Mouse (Mus musculus) liver, adult 2 months (tissue): ENCODE results near the gene Rnf157. TPM values are rescaled to one million over a fixed set of nuclear protein-coding genes. Genes with fewer than 3 reads are reported as not detected.

ENCODE experiments used
- DNase-seq: peaks from one replicate; pipeline ENCODE4 v3.0.0-alpha.2; 2011; ENCODE audit warnings: low read depth, low spot score; ENCODE audit errors: extremely low read depth
- H3K27ac ChIP-seq: fragments of 200-500 bp; replicated peaks from 2 replicates; pipeline ENCODE4 v1.5.1; 2012; ENCODE audit warnings: low read depth, mild to moderate bottlenecking, control low read depth, inconsistent platforms, low read length; ENCODE audit not compliant: insufficient read depth
- H3K27me3 ChIP-seq: fragments of 200-500 bp; 2 replicates; pipeline ENCODE4 v1.6.1; 2012; ENCODE audit warnings: mild to moderate bottlenecking, moderate library complexity, low read length, inconsistent platforms; ENCODE audit not compliant: control insufficient read depth, insufficient read depth
- H3K36me3 ChIP-seq: fragments of 200-500 bp; 2 replicates; pipeline ENCODE4 v1.6.1; 2012; ENCODE audit warnings: low read length, inconsistent platforms; ENCODE audit not compliant: control insufficient read depth, insufficient read depth
- H3K4me1 ChIP-seq: fragments of 200-500 bp; 2 replicates; pipeline ENCODE4 v1.6.1; 2011; ENCODE audit warnings: low read length; ENCODE audit not compliant: control insufficient read depth, insufficient read depth
- H3K4me3 ChIP-seq: fragments of 200-500 bp; 2 replicates; pipeline ENCODE4 v1.5.1; 2011; ENCODE audit warnings: low read depth, mild to moderate bottlenecking, control low read depth, low read length, moderate library complexity; ENCODE audit not compliant: insufficient read depth
- H3K79me2 ChIP-seq: fragments of 200-500 bp; 2 replicates; pipeline ENCODE4 v1.6.1; 2012; ENCODE audit warnings: inconsistent platforms, mild to moderate bottlenecking, low read length, moderate library complexity; ENCODE audit not compliant: control insufficient read depth, insufficient read depth
- H3K9ac ChIP-seq: fragments of 200-500 bp; 2 replicates; pipeline ENCODE4 v1.6.1; 2012; ENCODE audit warnings: low read depth, mild to moderate bottlenecking, control low read depth, inconsistent platforms, low read length
- CTCF ChIP-seq: fragments of 200-500 bp; IDR thresholded peaks from 2 replicates; pipeline ENCODE4 v1.5.1; 2011; ENCODE audit warnings: low read depth, low read length, control low read depth
- POLR2A ChIP-seq: fragments of 200-500 bp; IDR thresholded peaks from 2 replicates; pipeline ENCODE4 v1.6.1; 2011; ENCODE audit warnings: low read length, control low read depth; ENCODE audit not compliant: insufficient read depth; ENCODE audit errors: extremely low read depth
- WGBS: fragments of 180-500 bp; shearing (Covaris S2); methylation state at CpG from one replicate; pipeline ENCODE4 v1.1.7; 2018; 5-methylcytosine and 5-hydroxymethylcytosine counted together
- polyA plus RNA-seq: library from polyadenylated mRNA; depleted of rRNA; stranded (reverse); fragments of >200 nt; gene quantifications from 2 replicates; pipeline ENCODE4 v1.2.3, GENCODE M21; 2012
- total RNA-seq: library from RNA; depleted of rRNA; stranded (reverse); fragments of >200 nt; gene quantifications from 2 replicates; pipeline ENCODE4 v1.2.3, GENCODE M21; 2014

The Rnf157 gene
- total and polyA plus RNA-seq, 2 experiments: 0.87 to 1.0 TPM

- Histone ChIP-seq H3K9ac (no peak overlapping the region), H3K27me3 (no peaks in the 10 kb centered on the region), H3K4me1 (no peaks in the 10 kb centered on the region), H3K36me3 (no peaks in the 10 kb centered on the region), H3K79me2 (no peaks in the 10 kb centered on the region), H3K27ac (peak overlapping the region; percentile 33), H3K4me3 (no peak overlapping the region)
- TF ChIP-seq POLR2A: no peak
- no peak for TF ChIP-seq CTCF
- WGBS: 43% methylated on average over 8 of the region's 8 CpGs
- no peak for DNase-seq
Observed at GRCm38 (mm10) chr11:116353535-116353934, 59.3 kb downstream of the Rnf157 start.

DNA sequence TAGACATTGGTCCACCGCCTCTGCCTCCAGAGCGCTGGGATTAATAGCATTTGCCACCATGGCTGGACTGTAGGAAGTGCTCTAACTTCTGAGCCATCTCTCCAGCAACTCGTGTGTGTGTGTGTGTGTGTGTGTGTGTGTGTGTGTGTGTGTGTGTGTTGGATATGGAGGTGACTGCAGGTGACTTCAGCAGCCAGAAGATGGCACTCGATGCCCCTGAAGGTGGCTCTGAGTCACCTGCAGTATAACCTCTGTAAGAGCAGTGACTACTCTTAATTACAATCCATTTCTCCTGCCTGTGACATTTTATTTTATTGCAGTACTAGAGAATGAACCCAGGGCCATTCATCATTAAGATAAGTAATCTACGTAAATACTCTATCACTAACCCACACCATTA lies 61.5 kb downstream of the Rnf157 start:
- Histone ChIP-seq H3K4me3 (no peak overlapping the region), H3K79me2 (no peaks in the 10 kb centered on the region), H3K27ac (no peak overlapping the region), H3K9ac (no peak overlapping the region), H3K27me3 (no peaks in the 10 kb centered on the region), H3K36me3 (no peaks in the 10 kb centered on the region), H3K4me1 (no peaks in the 10 kb centered on the region)
- TF ChIP-seq POLR2A: no peak
- TF ChIP-seq CTCF: no peak
- no peak for DNase-seq
- 88% methylated on average over 5 of the region's 5 CpGs for WGBS

- no peaks in the 10 kb centered on the region for H3K4me1 ChIP-seq
- no peaks in the 10 kb centered on the region for H3K36me3 ChIP-seq
- no peaks in the 10 kb centered on the region for H3K79me2 ChIP-seq
- H3K4me3 ChIP-seq: no peak overlapping the region
- WGBS: 88% methylated on average over 5 of the region's 5 CpGs
- H3K27ac ChIP-seq: no peak overlapping the region
- H3K9ac ChIP-seq: no peak overlapping the region
- H3K27me3 ChIP-seq: no peaks in the 10 kb centered on the region
- TF ChIP-seq POLR2A (no peak), CTCF (no peak)
- DNase-seq: no peak
Observed at GRCm38 (mm10) chr11:116347955-116348354, 64.9 kb downstream of the Rnf157 start.

DNA sequence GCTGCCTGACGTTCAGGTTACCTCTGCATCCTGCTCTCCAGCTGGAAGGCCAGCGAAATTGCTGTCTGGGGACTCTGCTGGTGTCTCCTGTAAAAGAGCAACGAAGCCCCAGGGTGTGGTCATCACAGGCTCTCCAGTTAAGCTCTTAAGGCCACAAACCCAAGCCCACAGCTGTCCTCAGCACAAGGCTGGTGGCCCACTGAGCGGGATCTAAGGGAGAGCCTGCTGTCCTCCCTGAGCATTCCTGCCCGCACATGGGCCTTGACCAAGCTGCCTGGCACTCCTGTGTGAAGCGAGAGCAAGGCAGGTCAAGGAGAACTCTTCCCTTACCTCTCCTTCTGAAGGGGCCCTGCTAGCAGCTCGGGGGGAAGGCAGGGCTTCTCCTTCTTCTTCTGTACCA lies 65.8 kb downstream of the Rnf157 start:
- Histone ChIP-seq H3K9ac (no peak overlapping the region), H3K27ac (no peak overlapping the region), H3K4me3 (no peak overlapping the region), H3K79me2 (no peaks in the 10 kb centered on the region), H3K36me3 (no peaks in the 10 kb centered on the region), H3K4me1 (no peaks in the 10 kb centered on the region), H3K27me3 (no peaks in the 10 kb centered on the region)
- no peak for DNase-seq
- WGBS: 91% methylated on average over 7 of the region's 7 CpGs
- TF ChIP-seq POLR2A (no peak), CTCF (no peak)

DNA sequence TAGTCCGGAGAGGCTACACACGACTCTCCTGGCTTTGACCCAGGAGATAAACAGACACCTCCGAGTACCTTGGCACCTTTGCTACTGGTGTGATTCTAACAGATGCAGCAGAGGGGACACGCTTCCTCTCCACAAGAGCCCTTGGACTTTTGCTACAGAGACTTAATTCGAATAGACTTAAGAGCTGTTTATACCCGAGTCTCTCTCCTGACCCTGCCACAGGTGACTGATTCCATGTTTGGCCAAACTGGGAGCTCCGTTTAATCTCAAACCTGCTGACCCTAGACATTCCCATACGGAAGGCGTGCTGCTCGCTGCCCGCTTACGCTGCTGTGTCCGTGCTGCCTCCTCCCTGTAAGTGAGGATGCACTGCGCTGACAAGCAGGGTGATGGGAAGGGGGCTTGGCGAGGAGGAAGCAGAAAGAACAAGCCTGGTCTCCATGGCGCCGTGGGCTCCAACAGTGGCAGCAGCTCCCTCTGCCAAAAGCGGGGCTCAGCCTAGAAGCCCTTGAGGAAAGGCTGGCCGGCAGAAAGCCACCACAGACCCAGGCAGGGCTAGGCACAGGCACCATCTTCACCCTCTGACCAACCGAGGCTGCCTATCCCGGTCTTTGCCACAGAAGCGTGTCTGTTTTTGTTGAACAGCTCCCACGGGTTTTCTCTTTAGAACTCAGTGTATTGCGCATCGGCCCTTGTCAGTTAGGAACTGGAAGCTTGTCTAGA lies 70.6 kb downstream of the Rnf157 start:
- Histone ChIP-seq H3K27ac (no peak overlapping the region), H3K79me2 (no peaks in the 10 kb centered on the region), H3K9ac (no peak overlapping the region), H3K4me3 (no peak overlapping the region), H3K27me3 (no peaks in the 10 kb centered on the region), H3K36me3 (no peaks in the 10 kb centered on the region), H3K4me1 (no peaks in the 10 kb centered on the region)
- WGBS: 66% methylated on average over 25 of the region's 25 CpGs
- peak; percentile 51 for DNase-seq
- TF ChIP-seq POLR2A: no peak
- no peak for TF ChIP-seq CTCF

DNA sequence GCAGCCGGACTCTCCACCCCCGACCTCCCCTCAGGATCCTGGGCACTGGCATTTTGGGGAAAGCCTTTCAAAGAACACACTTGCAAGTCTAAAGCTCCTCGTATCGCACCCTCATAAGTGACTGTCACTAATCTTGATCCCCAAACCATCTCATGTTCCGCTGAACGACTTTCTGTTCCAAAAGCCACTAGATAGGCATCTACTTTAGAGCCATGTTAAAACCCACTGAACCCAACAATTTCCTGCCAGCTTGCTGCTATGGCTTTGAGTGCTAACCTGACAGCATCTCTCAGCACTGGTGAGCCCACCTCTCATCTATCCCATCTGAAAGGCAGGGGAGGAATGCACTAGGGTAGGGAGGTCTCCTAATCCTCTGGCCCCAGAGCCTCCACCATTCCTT lies 75.3 kb downstream of the Rnf157 start:
- Histone ChIP-seq H3K4me3 (no peak overlapping the region), H3K27me3 (0 out of 2 replicates have a peak, but pooled peaks cover 8% of the 10 kb centered on the region), H3K9ac (no peak overlapping the region), H3K4me1 (no peaks in the 10 kb centered on the region), H3K36me3 (no peaks in the 10 kb centered on the region), H3K27ac (no peak overlapping the region), H3K79me2 (no peaks in the 10 kb centered on the region)
- no peak for DNase-seq
- TF ChIP-seq POLR2A (no peak), CTCF (no peak)
- WGBS: 65% methylated on average over 6 of the region's 6 CpGs
